Mouse (Mus musculus) CH12.LX (cell line): ENCODE measurements at regions not wholly inside any gene's neighbourhood (a gene's known extent, or its start where the extent isn't known, plus 50 kb on each side); places are given as distances from the start of the nearest gene placed in this dataset.

Experiments
- DNase-seq: peaks from one replicate; pipeline ENCODE4 v3.0.0-alpha.2; 2013; ENCODE audit errors: extremely low read depth
- H3K27ac ChIP-seq: 2 replicates; pipeline ENCODE4 v1.5.1; 2012; ENCODE audit warnings: low read depth, mild to moderate bottlenecking, control low read depth, moderate library complexity; ENCODE audit not compliant: insufficient read depth
- H3K27me3 ChIP-seq: replicated peaks from 2 replicates; pipeline ENCODE3; 2012; ENCODE audit warnings: inconsistent platforms
- H3K36me3 ChIP-seq, 2 experiments: replicated peaks in 1 of 2; 2 replicates each; pipeline versions ENCODE3 to v1.6.1; 2012; ENCODE audit warnings: inconsistent platforms in 1 of 2, low read length in 1 of 2, mild to moderate bottlenecking in 1 of 2, mixed read lengths in 1 of 2, moderate library complexity in 1 of 2; ENCODE audit not compliant: control insufficient read depth in 1 of 2, insufficient read depth in 1 of 2
- H3K4me1 ChIP-seq, 2 experiments: 2 replicates each; pipeline ENCODE4 v1.6.1; 2012; ENCODE audit warnings: inconsistent platforms in 1 of 2, moderate library complexity in 1 of 2; ENCODE audit not compliant: insufficient read depth in 2 of 2, control insufficient read depth in 1 of 2
- H3K4me2 ChIP-seq: 2 replicates; pipeline ENCODE4 v1.6.1; 2012; ENCODE audit warnings: low read depth, mild to moderate bottlenecking, control low read depth; ENCODE audit not compliant: poor library complexity, insufficient read depth, severe bottlenecking
- H3K4me3 ChIP-seq, 3 experiments: fragments of 150-350 bp in 1 of 3; sonication (generic) in 1 of 3; replicated peaks in 1 of 3; 2 replicates each; pipeline versions ENCODE3 to v1.5.1; 2011 to 2012; ENCODE audit warnings: low read depth in 2 of 3, low read length in 2 of 3, mild to moderate bottlenecking in 2 of 3, moderate library complexity in 2 of 3, control low read depth in 1 of 3, improper control_type of control experiment in 1 of 3, inconsistent platforms in 1 of 3, mixed read lengths in 1 of 3; ENCODE audit not compliant: poor library complexity in 1 of 3
- H3K79me2 ChIP-seq: replicated peaks from 2 replicates; pipeline ENCODE4 v1.6.1; 2012; ENCODE audit warnings: mild to moderate bottlenecking, moderate library complexity; ENCODE audit not compliant: control insufficient read depth, poor library complexity, insufficient read depth, severe bottlenecking; ENCODE audit errors: extremely low read depth
- H3K9ac ChIP-seq: 2 replicates; pipeline ENCODE4 v1.6.1; 2012; ENCODE audit warnings: low read depth, mild to moderate bottlenecking, control low read depth, moderate library complexity; ENCODE audit not compliant: insufficient read depth
- H3K9me3 ChIP-seq: replicated peaks from 2 replicates; pipeline ENCODE3; 2012; ENCODE audit warnings: low read length, inconsistent platforms, mixed read lengths
- BHLHE40 ChIP-seq: IDR thresholded peaks from 2 replicates; pipeline ENCODE4 v1.6.1; 2011; ENCODE audit warnings: mild to moderate bottlenecking, low read depth, low read length, improper control_type of control experiment
- CHD1 ChIP-seq: IDR thresholded peaks from 2 replicates; pipeline ENCODE4 v1.6.1; 2012; ENCODE audit warnings: low read depth, low read length, improper control_type of control experiment, inconsistent platforms
- CHD2 ChIP-seq: IDR thresholded peaks from 2 replicates; pipeline ENCODE4 v1.6.1; 2011; ENCODE audit warnings: low read length, improper control_type of control experiment
- E2F4 ChIP-seq: IDR thresholded peaks from 2 replicates; pipeline ENCODE4 v1.6.1; 2011; ENCODE audit warnings: low read depth, low read length, improper control_type of control experiment; ENCODE audit not compliant: insufficient replicate concordance
- ELF1 ChIP-seq: IDR thresholded peaks from 2 replicates; pipeline ENCODE4 v1.6.1; 2014; ENCODE audit warnings: low read depth, mild to moderate bottlenecking, inconsistent platforms, low read length, improper control_type of control experiment
- EP300 ChIP-seq: IDR thresholded peaks from 2 replicates; pipeline ENCODE4 v1.6.1; 2011; ENCODE audit warnings: low read length, improper control_type of control experiment
- ETS1 ChIP-seq: conservative IDR thresholded peaks from 2 replicates; pipeline ENCODE4 v1.6.1; 2012; ENCODE audit warnings: low read depth, mild to moderate bottlenecking, inconsistent platforms, low read length, improper control_type of control experiment, moderate library complexity
- HCFC1 ChIP-seq: IDR thresholded peaks from 2 replicates; pipeline ENCODE4 v1.6.1; 2012; ENCODE audit warnings: low read depth, mild to moderate bottlenecking, inconsistent platforms, low read length, improper control_type of control experiment
- IRF4 ChIP-seq: IDR thresholded peaks from 2 replicates; pipeline ENCODE4 v1.6.1; 2014; ENCODE audit warnings: low read depth, mild to moderate bottlenecking, inconsistent platforms, low read length, improper control_type of control experiment
- JUND ChIP-seq: conservative IDR thresholded peaks from 2 replicates; pipeline ENCODE4 v1.6.1; 2011; ENCODE audit warnings: low read depth, low read length, improper control_type of control experiment
- KAT2A ChIP-seq: IDR thresholded peaks from 2 replicates; pipeline ENCODE4 v1.6.1; 2012; ENCODE audit warnings: low read length, improper control_type of control experiment, inconsistent platforms; ENCODE audit not compliant: insufficient replicate concordance
- MAFK ChIP-seq: IDR thresholded peaks from 2 replicates; pipeline ENCODE4 v1.6.1; 2011; ENCODE audit warnings: low read length, improper control_type of control experiment; ENCODE audit not compliant: insufficient replicate concordance
- MAX ChIP-seq: IDR thresholded peaks from 2 replicates; pipeline ENCODE4 v1.6.1; 2011; ENCODE audit warnings: low read length, improper control_type of control experiment
- MEF2A ChIP-seq: IDR thresholded peaks from 2 replicates; pipeline ENCODE4 v1.6.1; 2014; ENCODE audit warnings: low read depth, mild to moderate bottlenecking, inconsistent platforms, low read length, improper control_type of control experiment, borderline replicate concordance
- MXI1 ChIP-seq: IDR thresholded peaks from 2 replicates; pipeline ENCODE4 v1.6.1; 2011; ENCODE audit warnings: mild to moderate bottlenecking, low read depth, low read length, improper control_type of control experiment
- MYC ChIP-seq: IDR thresholded peaks from 2 replicates; pipeline ENCODE4 v1.6.1; 2011; ENCODE audit warnings: low read depth, mild to moderate bottlenecking, improper control_type of control experiment, low read length
- PAX5 ChIP-seq: IDR thresholded peaks from 2 replicates; pipeline ENCODE4 v1.6.1; 2012; ENCODE audit warnings: low read length, inconsistent platforms, mixed read lengths
- POLR2AphosphoS2 ChIP-seq: IDR thresholded peaks from 2 replicates; pipeline ENCODE4 v1.6.1; 2011; ENCODE audit warnings: low read depth, low read length, improper control_type of control experiment
- RCOR1 ChIP-seq: conservative IDR thresholded peaks from 2 replicates; pipeline ENCODE4 v1.6.1; 2012; ENCODE audit warnings: low read depth, mild to moderate bottlenecking, inconsistent platforms, low read length, improper control_type of control experiment
- SMC3 ChIP-seq: IDR thresholded peaks from 2 replicates; pipeline ENCODE4 v1.6.1; 2011; ENCODE audit warnings: low read depth, low read length, improper control_type of control experiment
- TCF12 ChIP-seq: IDR thresholded peaks from 2 replicates; pipeline ENCODE4 v1.6.1; 2014; ENCODE audit warnings: low read depth, mild to moderate bottlenecking, inconsistent platforms, low read length, improper control_type of control experiment
- UBTF ChIP-seq: IDR thresholded peaks from 2 replicates; pipeline ENCODE4 v1.6.1; 2012; ENCODE audit warnings: low read depth, mild to moderate bottlenecking, inconsistent platforms, low read length, improper control_type of control experiment, moderate library complexity
- USF2 ChIP-seq: conservative IDR thresholded peaks from 2 replicates; pipeline ENCODE4 v1.6.1; 2011; ENCODE audit warnings: low read depth, low read length, improper control_type of control experiment
- ZC3H11A ChIP-seq: IDR thresholded peaks from 2 replicates; pipeline ENCODE4 v1.6.1; 2012; ENCODE audit warnings: low read depth, mild to moderate bottlenecking, inconsistent platforms, low read length, improper control_type of control experiment
- ZKSCAN1 ChIP-seq: IDR thresholded peaks from 2 replicates; pipeline ENCODE4 v1.6.1; 2012; ENCODE audit warnings: low read depth, inconsistent platforms, low read length, improper control_type of control experiment, borderline replicate concordance
- dilution Hi-C: fragments of 300-500 bp; cut with MboI; formaldehyde crosslinking; loops from 2 replicates; pipeline ENCODE4 v1.14.3; 2020; ENCODE audit warnings: low sequenced_read_pairs; ENCODE audit not compliant: extremely low pct_unique_long_range_greater_than_20kb, extremely low pct_ligation_motif_present
- in situ Hi-C: fragments of 300-500 bp; cut with MboI; formaldehyde crosslinking; loops from 3 replicates; pipeline ENCODE4 v1.14.3; 2019; ENCODE audit warnings: low sequenced_read_pairs, low pct_ligation_motif_present, low pct_unique_long_range_greater_than_20kb, mixed read lengths

GRCm38 (mm10) chr2:118012211-118012610 lies 99.5 kb upstream of the Thbs1 start:
- H3K27ac ChIP-seq, result no peak overlapping the region
- no peak overlapping the region for H3K9ac ChIP-seq
- no peaks in the 10 kb centered on the region for H3K27me3 ChIP-seq
- H3K9me3 ChIP-seq, result no peaks in the 10 kb centered on the region
- dilution Hi-C loops, result no loop called here
- no peaks in the 10 kb centered on the region for H3K4me1 ChIP-seq
- no peak overlapping the region for H3K4me2 ChIP-seq
- H3K4me3 ChIP-seq, result no peak overlapping the region
- no peak for TF ChIP-seq E2F4
- no peak for TF ChIP-seq IRF4
- no peak for TF ChIP-seq POLR2AphosphoS2
- no peak for TF ChIP-seq USF2
- TF ChIP-seq RCOR1, result no peak
- TF ChIP-seq ZC3H11A, result no peak
- TF ChIP-seq CHD1, result no peak
- no peak for TF ChIP-seq BHLHE40
- TF ChIP-seq ZKSCAN1, result no peak
- TF ChIP-seq MEF2A, result no peak
- TF ChIP-seq PAX5, result no peak
- TF ChIP-seq HCFC1, result no peak
- TF ChIP-seq JUND, result no peak
- no peak for TF ChIP-seq TCF12
- no peaks in the 10 kb centered on the region for H3K79me2 ChIP-seq
- DNase-seq, result no peak
- in situ Hi-C loops, result no loop called here
- H3K36me3 ChIP-seq, result no peaks in the 10 kb centered on the region

- H3K27ac ChIP-seq, result no peak overlapping the region
- no peaks in the 10 kb centered on the region for H3K27me3 ChIP-seq
- in situ Hi-C loops, result no loop called here
- no peak overlapping the region for H3K4me2 ChIP-seq
- no peak overlapping the region for H3K4me3 ChIP-seq
- TF ChIP-seq ZKSCAN1 (no peak), KAT2A (no peak), MAFK (no peak), CHD1 (no peak), MYC (no peak), UBTF (no peak), EP300 (no peak), CHD2 (no peak), SMC3 (no peak), MAX (no peak), ELF1 (no peak), TCF12 (no peak), E2F4 (no peak), MXI1 (no peak), ETS1 (no peak)
- no peaks in the 10 kb centered on the region for H3K79me2 ChIP-seq
- H3K9ac ChIP-seq, result no peak overlapping the region
- DNase-seq, result no peak
- no peaks in the 10 kb centered on the region for H3K9me3 ChIP-seq
- dilution Hi-C loops, result no loop called here
- H3K36me3 ChIP-seq, result no peaks in the 10 kb centered on the region
- no peaks in the 10 kb centered on the region for H3K4me1 ChIP-seq
Observed at GRCm38 (mm10) chr2:118013156-118013555, 98.5 kb upstream of the Thbs1 start.
